Mouse (Mus musculus) midbrain, embryonic 15.5 days (tissue): Measurements from ENCODE around the gene Slc24a3. TPM values are rescaled to one million over a fixed set of nuclear protein-coding genes. Genes with fewer than 3 reads are reported as not detected.

ENCODE experiments used
- ATAC-seq: fragments of 200-750 bp; cut with Nextera tagmentation; replicated peaks from 2 replicates; pipeline ENCODE4 v1.8.0; 2017; ENCODE audit warnings: moderate TSS enrichment
- H3K27ac ChIP-seq: fragments of 300-500 bp; sonication (generic); 2 replicates; pipeline ENCODE4 v1.5.1; 2015; ENCODE audit warnings: mild to moderate bottlenecking, inconsistent platforms
- H3K27me3 ChIP-seq: fragments of 300-500 bp; sonication (generic); replicated peaks from 2 replicates; pipeline ENCODE4 v1.6.1; 2015; ENCODE audit warnings: inconsistent platforms
- H3K36me3 ChIP-seq: fragments of 300-500 bp; sonication (generic); replicated peaks from 2 replicates; pipeline ENCODE4 v1.6.1; 2015; ENCODE audit warnings: inconsistent platforms
- H3K4me1 ChIP-seq: fragments of 300-500 bp; sonication (generic); 2 replicates; pipeline ENCODE4 v1.6.1; 2015; ENCODE audit warnings: inconsistent platforms
- H3K4me2 ChIP-seq: fragments of 300-500 bp; sonication (generic); 2 replicates; pipeline ENCODE4 v1.6.1; 2015; ENCODE audit warnings: inconsistent platforms, mild to moderate bottlenecking, moderate library complexity
- H3K4me3 ChIP-seq: fragments of 300-500 bp; sonication (generic); 2 replicates; pipeline ENCODE4 v1.5.1; 2015; ENCODE audit warnings: mild to moderate bottlenecking, inconsistent platforms
- H3K9ac ChIP-seq: fragments of 300-500 bp; sonication (generic); 2 replicates; pipeline ENCODE4 v1.6.1; 2015; ENCODE audit warnings: mild to moderate bottlenecking, inconsistent platforms
- H3K9me3 ChIP-seq: fragments of 300-500 bp; sonication (generic); 2 replicates; pipeline ENCODE4 v1.6.1; 2016; ENCODE audit warnings: inconsistent platforms
- WGBS: fragments of 180-500 bp; shearing (Covaris S2); methylation state at CpG from one replicate; pipeline ENCODE4 v1.1.7; 2015; ENCODE audit warnings: mixed read lengths; 5-methylcytosine and 5-hydroxymethylcytosine counted together
- polyA plus RNA-seq: library from polyadenylated mRNA; unstranded; fragments of >200 nt; fragmentation: Nextera tagmentation; extraction: Ambion mirVana; gene quantifications from 2 replicates; pipeline ENCODE4 v1.2.1, GENCODE M21; 2015

Gene Slc24a3
- polyA plus RNA-seq, 1 experiment from 2014 or later, result 17.4 TPM

- 85% methylated on average over 1 of the region's 1 CpGs for WGBS
These were observed 93.0 kb downstream of the Slc24a3 start for GRCm38 (mm10) chr2:145260574-145260973.

DNA sequence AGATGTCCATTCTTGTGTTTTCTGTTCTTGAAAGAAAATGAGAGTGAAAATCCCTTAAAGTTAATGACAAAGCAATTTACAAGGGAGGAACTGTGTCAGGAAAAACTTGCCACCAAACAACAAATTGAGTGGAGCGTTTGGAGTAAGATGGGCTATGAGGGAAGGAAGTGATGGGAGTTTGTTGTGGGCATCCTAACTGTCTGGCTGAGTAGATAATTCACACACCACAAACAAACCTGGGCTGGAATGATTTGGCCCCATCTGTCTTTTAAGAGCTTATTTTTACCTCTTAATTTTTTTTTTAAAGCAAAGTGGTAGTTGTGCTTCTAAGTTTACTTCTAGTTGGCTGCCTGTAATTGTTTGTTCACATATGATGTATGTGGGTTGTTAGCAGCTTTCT, 94.6 kb downstream of the Slc24a3 start:
- no peaks in the 10 kb centered on the region for H3K36me3 ChIP-seq
- no peaks in the 10 kb centered on the region for H3K27me3 ChIP-seq
- no peak overlapping the region for H3K9ac ChIP-seq
- no peak for ATAC-seq
- no peak overlapping the region for H3K4me3 ChIP-seq
- 88% methylated on average over 1 of the region's 1 CpGs for whole genome bisulfite sequencing
- no peak overlapping the region for H3K27ac ChIP-seq
- H3K9me3 ChIP-seq, result no peaks in the 10 kb centered on the region
- H3K4me2 ChIP-seq, result no peak overlapping the region
- H3K4me1 ChIP-seq, result no peaks in the 10 kb centered on the region

More at GRCm38 (mm10) chr2:145260574-145260973, 93.0 kb downstream of the Slc24a3 start:
- Histone ChIP-seq H3K27me3 (no peaks in the 10 kb centered on the region), H3K4me1 (no peaks in the 10 kb centered on the region), H3K9me3 (no peaks in the 10 kb centered on the region), H3K27ac (no peak overlapping the region), H3K4me2 (no peak overlapping the region), H3K36me3 (no peaks in the 10 kb centered on the region), H3K9ac (no peak overlapping the region), H3K4me3 (no peak overlapping the region)
- no peak for ATAC-seq

GRCm38 (mm10) chr2:145266723-145267122, 99.2 kb downstream of the Slc24a3 start:
- 63% methylated on average over 1 of the region's 1 CpGs for WGBS

GRCm38 (mm10) chr2:145268971-145269370, 101.4 kb downstream of the Slc24a3 start:
- Histone ChIP-seq H3K36me3 (no peaks in the 10 kb centered on the region), H3K9ac (no peak overlapping the region), H3K4me1 (no peaks in the 10 kb centered on the region), H3K4me2 (no peak overlapping the region), H3K27ac (no peak overlapping the region), H3K4me3 (no peak overlapping the region), H3K9me3 (no peaks in the 10 kb centered on the region), H3K27me3 (no peaks in the 10 kb centered on the region)
- ATAC-seq, result no peak

More at GRCm38 (mm10) chr2:145266723-145267122, 99.2 kb downstream of the Slc24a3 start:
- Histone ChIP-seq H3K36me3 (no peaks in the 10 kb centered on the region), H3K27ac (no peak overlapping the region), H3K27me3 (no peaks in the 10 kb centered on the region), H3K4me3 (no peak overlapping the region), H3K4me2 (no peak overlapping the region), H3K4me1 (no peaks in the 10 kb centered on the region), H3K9ac (no peak overlapping the region), H3K9me3 (no peaks in the 10 kb centered on the region)
- ATAC-seq, result no peak

DNA sequence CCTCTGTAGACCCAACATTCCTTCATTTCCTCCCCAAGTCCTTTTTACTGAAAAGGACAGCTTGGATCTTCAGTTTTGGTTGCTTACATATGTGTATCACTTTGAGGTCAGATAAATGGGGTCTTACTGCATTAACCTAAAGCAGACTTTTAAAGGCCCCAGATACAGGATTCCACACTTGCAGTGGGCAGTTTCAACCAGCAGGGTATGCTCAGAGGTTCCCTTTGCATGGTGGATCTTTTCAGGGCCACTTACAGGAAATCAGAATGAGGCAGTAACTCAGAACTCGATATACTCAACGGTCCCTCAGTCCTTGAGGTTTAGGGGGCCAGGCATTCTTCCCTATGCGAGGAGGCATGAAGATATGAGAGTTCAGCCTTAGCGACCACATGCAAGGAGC, 101.9 kb downstream of the Slc24a3 start:
- Histone ChIP-seq H3K9me3 (no peaks in the 10 kb centered on the region), H3K27me3 (no peaks in the 10 kb centered on the region), H3K9ac (no peak overlapping the region), H3K27ac (no peak overlapping the region), H3K4me2 (no peak overlapping the region), H3K4me3 (no peak overlapping the region), H3K36me3 (no peaks in the 10 kb centered on the region), H3K4me1 (no peaks in the 10 kb centered on the region)
- no peak for ATAC-seq
- 90% methylated on average over 4 of the region's 4 CpGs for WGBS

- WGBS, result 90% methylated on average over 9 of the region's 9 CpGs
- no peaks in the 10 kb centered on the region for H3K4me1 ChIP-seq
- no peaks in the 10 kb centered on the region for H3K36me3 ChIP-seq
- no peaks in the 10 kb centered on the region for H3K9me3 ChIP-seq
- H3K4me3 ChIP-seq, result no peak overlapping the region
- no peaks in the 10 kb centered on the region for H3K27me3 ChIP-seq
- no peak overlapping the region for H3K27ac ChIP-seq
- no peak overlapping the region for H3K4me2 ChIP-seq
- no peak for ATAC-seq
- no peak overlapping the region for H3K9ac ChIP-seq
These were observed 106.6 kb downstream of the Slc24a3 start for GRCm38 (mm10) chr2:145274016-145274677.

DNA sequence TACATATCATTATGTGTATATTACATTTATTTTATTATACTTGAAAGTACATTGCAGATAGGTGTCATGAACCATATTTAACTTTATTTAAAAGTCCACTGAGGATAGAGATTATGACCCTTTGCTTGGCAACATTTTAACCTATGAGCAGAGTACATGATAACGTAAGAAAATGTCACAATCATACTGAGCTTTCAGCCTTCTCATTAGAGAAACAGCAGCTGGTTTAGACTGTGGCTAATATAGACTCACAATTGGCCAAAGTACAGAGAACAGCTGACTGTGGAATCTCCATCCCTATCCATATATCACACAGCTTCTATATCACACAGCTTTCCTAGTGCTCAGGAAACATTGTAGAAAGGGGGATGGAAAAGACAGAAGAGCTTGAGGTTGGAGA, 111.8 kb downstream of the Slc24a3 start:
- no peak overlapping the region for H3K27ac ChIP-seq
- no peaks in the 10 kb centered on the region for H3K9me3 ChIP-seq
- H3K36me3 ChIP-seq, result no peaks in the 10 kb centered on the region
- H3K4me2 ChIP-seq, result no peak overlapping the region
- H3K4me3 ChIP-seq, result no peak overlapping the region
- no peaks in the 10 kb centered on the region for H3K4me1 ChIP-seq
- WGBS, result 81% methylated on average over 1 of the region's 1 CpGs
- H3K27me3 ChIP-seq, result no peaks in the 10 kb centered on the region
- no peak for ATAC-seq
- H3K9ac ChIP-seq, result no peak overlapping the region

GRCm38 (mm10) chr2:145283746-145284145, 116.2 kb downstream of the Slc24a3 start:
- H3K9ac ChIP-seq, result no peak overlapping the region
- H3K4me1 ChIP-seq, result no peaks in the 10 kb centered on the region
- H3K36me3 ChIP-seq, result no peaks in the 10 kb centered on the region
- WGBS, result 85% methylated on average over 2 of the region's 2 CpGs
- H3K9me3 ChIP-seq, result no peaks in the 10 kb centered on the region
- no peak overlapping the region for H3K27ac ChIP-seq
- ATAC-seq, result no peak
- no peak overlapping the region for H3K4me3 ChIP-seq
- no peaks in the 10 kb centered on the region for H3K27me3 ChIP-seq
- no peak overlapping the region for H3K4me2 ChIP-seq

- WGBS, result 57% methylated on average over 1 of the region's 1 CpGs
- Histone ChIP-seq H3K4me1 (0 out of 2 replicates have a peak, but pooled peaks cover 4% of the 10 kb centered on the region), H3K27ac (no peak overlapping the region), H3K9me3 (no peaks in the 10 kb centered on the region), H3K4me2 (no peak overlapping the region), H3K27me3 (no peaks in the 10 kb centered on the region), H3K36me3 (no peaks in the 10 kb centered on the region), H3K4me3 (no peak overlapping the region), H3K9ac (no peak overlapping the region)
- no peak for ATAC-seq
These were observed 120.9 kb downstream of the Slc24a3 start for GRCm38 (mm10) chr2:145288501-145288900.

DNA sequence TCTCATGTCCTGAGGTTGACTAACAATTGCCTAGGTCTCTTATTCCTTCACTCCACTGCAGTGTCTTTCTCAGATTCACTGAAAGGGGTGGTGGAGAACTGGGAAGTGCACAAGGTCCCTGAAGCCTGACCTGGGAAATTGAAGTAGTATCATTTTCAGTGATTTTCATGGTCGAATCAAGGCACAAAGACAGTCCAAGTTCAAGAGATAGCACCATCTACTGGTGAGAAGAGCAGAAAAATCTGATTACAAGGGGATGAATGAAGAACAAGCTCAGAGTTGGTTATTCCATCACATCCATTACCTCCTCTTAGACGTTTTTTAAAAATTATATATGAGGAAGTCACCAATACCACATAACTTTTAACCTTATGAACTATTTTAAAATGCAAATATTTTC, 123.9 kb downstream of the Slc24a3 start:
- Histone ChIP-seq H3K4me2 (no peak overlapping the region), H3K4me1 (0 out of 2 replicates have a peak, but pooled peaks cover 4% of the 10 kb centered on the region), H3K9me3 (no peaks in the 10 kb centered on the region), H3K4me3 (no peak overlapping the region), H3K9ac (no peak overlapping the region), H3K36me3 (no peaks in the 10 kb centered on the region), H3K27me3 (no peaks in the 10 kb centered on the region), H3K27ac (no peak overlapping the region)
- 36% methylated on average over 2 of the region's 2 CpGs for WGBS
- no peak for ATAC-seq

GRCm38 (mm10) chr2:145292196-145292595, 124.6 kb downstream of the Slc24a3 start:
- 96% methylated on average over 1 of the region's 1 CpGs for WGBS

GRCm38 (mm10) chr2:145292816-145293215, 125.3 kb downstream of the Slc24a3 start:
- Histone ChIP-seq H3K27me3 (no peaks in the 10 kb centered on the region), H3K36me3 (no peaks in the 10 kb centered on the region), H3K4me1 (0 out of 2 replicates have a peak, but pooled peaks cover 4% of the 10 kb centered on the region), H3K4me2 (no peak overlapping the region), H3K27ac (no peak overlapping the region), H3K9ac (no peak overlapping the region), H3K9me3 (no peaks in the 10 kb centered on the region), H3K4me3 (no peak overlapping the region)
- WGBS, result 46% methylated on average over 1 of the region's 1 CpGs
- ATAC-seq, result no peak

More at GRCm38 (mm10) chr2:145292196-145292595, 124.6 kb downstream of the Slc24a3 start:
- Histone ChIP-seq H3K9ac (no peak overlapping the region), H3K9me3 (no peaks in the 10 kb centered on the region), H3K4me2 (no peak overlapping the region), H3K27me3 (no peaks in the 10 kb centered on the region), H3K36me3 (no peaks in the 10 kb centered on the region), H3K4me3 (no peak overlapping the region), H3K4me1 (0 out of 2 replicates have a peak, but pooled peaks cover 4% of the 10 kb centered on the region), H3K27ac (no peak overlapping the region)
- no peak for ATAC-seq

DNA sequence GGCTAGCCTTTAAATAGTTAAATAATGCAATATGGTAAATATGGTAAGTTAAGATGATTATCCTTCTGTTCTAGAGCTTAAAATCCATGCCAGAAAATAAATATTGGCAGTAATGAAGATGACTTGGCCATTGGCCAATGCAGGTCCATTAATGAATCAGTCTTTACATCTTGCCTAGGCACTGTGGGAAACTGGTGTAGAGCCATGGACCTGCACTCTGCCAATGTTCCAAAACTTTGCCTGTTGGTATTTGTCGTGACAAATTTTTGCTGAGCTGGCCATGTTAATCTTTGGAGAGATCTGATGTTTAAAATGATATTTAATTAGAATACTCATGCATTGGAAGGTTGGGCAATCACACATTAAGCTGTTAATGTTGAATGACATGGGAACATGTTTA, 129.4 kb downstream of the Slc24a3 start:
- Histone ChIP-seq H3K9ac (no peak overlapping the region), H3K27ac (no peak overlapping the region), H3K36me3 (no peaks in the 10 kb centered on the region), H3K27me3 (no peaks in the 10 kb centered on the region), H3K4me2 (no peak overlapping the region), H3K9me3 (no peaks in the 10 kb centered on the region), H3K4me1 (0 out of 2 replicates have a peak, but pooled peaks cover 4% of the 10 kb centered on the region), H3K4me3 (no peak overlapping the region)
- ATAC-seq, result no peak
- 85% methylated on average over 1 of the region's 1 CpGs for WGBS
